Mouse (Mus musculus) hindbrain, embryonic 14.5 days (tissue): ENCODE results near the gene Cd164. TPM values are rescaled to one million over a fixed set of nuclear protein-coding genes. Genes with fewer than 3 reads are reported as not detected.

Experiments
- ATAC-seq: fragments of 200-750 bp; cut with Nextera tagmentation; 2 replicates; pipeline ENCODE4 v1.8.0; 2017; ENCODE audit warnings: moderate number of reproducible peaks, mild to moderate bottlenecking, moderate TSS enrichment, moderate library complexity; ENCODE audit not compliant: low FRiP score
- DNase-seq: peaks from one replicate; pipeline ENCODE4 v3.0.0-alpha.2; 2015; ENCODE audit warnings: low spot score
- H3K27ac ChIP-seq: fragments of 300-500 bp; sonication (generic); 2 replicates; pipeline ENCODE4 v1.5.1; 2014; ENCODE audit warnings: mild to moderate bottlenecking, moderate library complexity
- H3K27me3 ChIP-seq: fragments of 300-500 bp; sonication (generic); 2 replicates; pipeline ENCODE4 v1.6.1; 2014; ENCODE audit warnings: mild to moderate bottlenecking, low read length, mixed read lengths; ENCODE audit not compliant: control insufficient read depth, insufficient read depth
- H3K36me3 ChIP-seq: fragments of 300-500 bp; sonication (generic); replicated peaks from 2 replicates; pipeline ENCODE4 v1.6.1; 2014; ENCODE audit not compliant: control insufficient read depth, insufficient read depth
- H3K4me1 ChIP-seq: fragments of 300-500 bp; sonication (generic); replicated peaks from 2 replicates; pipeline ENCODE4 v1.6.1; 2014; ENCODE audit warnings: antibody characterized with exemption, low read length, mixed read lengths; ENCODE audit not compliant: control insufficient read depth, insufficient read depth
- H3K4me2 ChIP-seq: fragments of 300-500 bp; sonication (generic); replicated peaks from 2 replicates; pipeline ENCODE4 v1.6.1; 2014; ENCODE audit warnings: mild to moderate bottlenecking, moderate library complexity
- H3K4me3 ChIP-seq: fragments of 300-500 bp; sonication (generic); replicated peaks from 2 replicates; pipeline ENCODE4 v1.5.1; 2014; ENCODE audit warnings: mild to moderate bottlenecking, low read length
- H3K9ac ChIP-seq: fragments of 300-500 bp; sonication (generic); 2 replicates; pipeline ENCODE4 v1.6.1; 2014
- H3K9me3 ChIP-seq: fragments of 300-500 bp; sonication (generic); 2 replicates; pipeline ENCODE4 v1.6.1; 2016; ENCODE audit warnings: low read length; ENCODE audit not compliant: control insufficient read depth
- WGBS: fragments of 180-500 bp; shearing (Covaris S2); extraction: QIAGEN DNeasy Blood & Tissue Kit; methylation state at CpG from one replicate; pipeline ENCODE4 v1.1.7; 2014; 5-methylcytosine and 5-hydroxymethylcytosine counted together
- polyA plus RNA-seq: library from polyadenylated mRNA; unstranded; fragments of >200 nt; fragmentation: Nextera tagmentation; extraction: Ambion mirVana; gene quantifications from 2 replicates; pipeline ENCODE4 v1.2.1, GENCODE M21; 2014

Cd164 gene
- polyA plus RNA-seq, 1 experiment from 2014 or later: 68.4 TPM

DNA sequence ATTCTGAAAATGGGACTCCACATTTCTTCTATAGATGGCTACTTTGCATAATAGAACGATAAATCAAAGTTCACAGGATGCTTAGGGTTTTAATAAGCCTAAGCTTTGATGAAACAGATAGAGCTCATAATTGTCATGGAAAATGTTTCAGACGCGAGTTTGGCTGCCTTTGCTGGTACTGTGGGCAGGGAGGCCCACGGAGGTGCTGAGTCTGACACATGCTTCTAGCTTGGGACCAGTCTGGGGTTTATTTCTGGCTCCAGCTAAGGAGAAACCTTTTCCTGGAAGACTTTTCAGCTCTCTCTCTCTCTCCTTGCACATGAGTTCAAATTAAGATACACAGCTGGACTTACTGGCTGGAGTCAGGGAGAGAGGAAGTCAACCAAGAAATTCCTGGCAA, 53.1 kb downstream of the Cd164 start:
- no peaks in the 10 kb centered on the region for H3K36me3 ChIP-seq
- no peak for DNase-seq
- H3K4me2 ChIP-seq: no peak overlapping the region
- H3K27ac ChIP-seq: no peak overlapping the region
- H3K4me3 ChIP-seq: no peak overlapping the region
- no peaks in the 10 kb centered on the region for H3K27me3 ChIP-seq
- no peak for ATAC-seq
- WGBS: 85% methylated on average over 4 of the region's 4 CpGs
- no peaks in the 10 kb centered on the region for H3K4me1 ChIP-seq
- H3K9ac ChIP-seq: no peak overlapping the region
- H3K9me3 ChIP-seq: no peaks in the 10 kb centered on the region

DNA sequence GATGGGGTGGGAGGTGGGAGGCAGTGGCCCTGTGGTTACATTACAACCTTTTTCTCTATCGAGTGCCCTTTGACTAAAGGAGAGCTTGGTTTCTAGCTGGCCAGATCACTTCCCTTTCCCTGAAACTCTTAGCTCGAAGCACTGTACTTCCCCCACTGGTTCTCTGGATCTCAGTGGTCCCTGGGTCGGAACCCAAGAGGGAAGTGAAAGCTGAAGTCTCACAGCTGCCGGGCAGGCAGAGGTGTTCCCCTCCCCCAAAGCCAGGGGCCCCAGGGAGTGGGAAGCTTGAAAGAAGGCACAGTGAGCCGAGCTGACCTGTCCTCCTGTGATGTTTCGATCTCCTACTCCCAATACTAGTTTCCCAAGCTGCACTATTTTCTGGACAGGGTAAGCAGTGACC, 54.0 kb downstream of the Cd164 start:
- ATAC-seq: no peak
- no peak for DNase-seq
- H3K4me3 ChIP-seq: no peak overlapping the region

DNA sequence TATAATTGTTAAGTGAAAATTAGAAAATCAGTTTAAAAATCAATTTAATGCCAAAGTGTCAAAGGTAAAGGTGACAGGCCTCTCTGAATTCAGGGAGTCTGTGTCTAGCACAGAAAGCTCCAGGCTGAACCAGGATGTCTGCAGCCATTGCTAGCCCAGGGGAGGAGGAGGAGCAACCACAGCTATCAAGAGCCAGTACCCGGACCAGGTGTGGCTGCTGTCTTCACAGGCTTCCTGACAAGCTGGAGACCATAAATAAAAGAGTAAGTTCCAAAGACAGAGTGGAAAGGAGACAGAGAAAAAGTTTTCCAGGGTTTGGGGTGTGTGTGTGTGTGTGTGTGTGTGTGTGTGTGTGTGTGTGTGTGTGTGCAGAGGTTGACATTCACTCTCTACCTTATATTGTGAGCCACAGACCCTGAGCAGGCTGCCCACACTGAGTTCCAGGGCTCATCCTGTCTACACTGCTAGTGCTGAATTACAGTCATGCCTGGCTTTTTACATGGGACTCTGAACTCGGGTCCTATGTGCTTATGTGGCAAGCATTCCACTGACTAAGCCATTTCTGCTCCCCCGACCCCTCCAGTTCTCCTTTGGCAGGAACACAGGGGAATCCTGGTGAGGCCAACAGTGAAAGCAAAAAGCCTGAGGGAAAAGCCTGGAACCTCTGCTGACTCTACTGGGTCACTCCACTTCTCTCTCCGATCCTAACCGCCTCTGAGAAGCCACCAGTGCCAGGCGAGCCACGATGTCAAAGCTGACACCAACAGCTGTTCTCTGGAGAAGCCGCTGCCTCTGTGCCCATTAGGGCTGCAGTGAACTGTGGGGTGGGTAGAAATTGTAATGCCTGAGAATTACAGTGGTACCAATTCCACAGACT, 56.5 kb downstream of the Cd164 start:
- WGBS: 79% methylated on average over 8 of the region's 8 CpGs
- H3K36me3 ChIP-seq: no peaks in the 10 kb centered on the region
- H3K9ac ChIP-seq: no peak overlapping the region
- no peaks in the 10 kb centered on the region for H3K4me1 ChIP-seq
- no peaks in the 10 kb centered on the region for H3K27me3 ChIP-seq
- no peak overlapping the region for H3K27ac ChIP-seq
- no peaks in the 10 kb centered on the region for H3K9me3 ChIP-seq
- no peak for DNase-seq
- no peak overlapping the region for H3K4me3 ChIP-seq
- H3K4me2 ChIP-seq: no peak overlapping the region
- ATAC-seq: no peak

More for the DNA sequence above, 54.0 kb downstream of the Cd164 start:
- H3K27ac ChIP-seq: no peak overlapping the region
- no peaks in the 10 kb centered on the region for H3K36me3 ChIP-seq
- no peaks in the 10 kb centered on the region for H3K27me3 ChIP-seq
- whole genome bisulfite sequencing: 41% methylated on average over 6 of the region's 6 CpGs
- no peak overlapping the region for H3K9ac ChIP-seq
- H3K4me2 ChIP-seq: no peak overlapping the region
- no peaks in the 10 kb centered on the region for H3K9me3 ChIP-seq
- H3K4me1 ChIP-seq: no peaks in the 10 kb centered on the region

DNA sequence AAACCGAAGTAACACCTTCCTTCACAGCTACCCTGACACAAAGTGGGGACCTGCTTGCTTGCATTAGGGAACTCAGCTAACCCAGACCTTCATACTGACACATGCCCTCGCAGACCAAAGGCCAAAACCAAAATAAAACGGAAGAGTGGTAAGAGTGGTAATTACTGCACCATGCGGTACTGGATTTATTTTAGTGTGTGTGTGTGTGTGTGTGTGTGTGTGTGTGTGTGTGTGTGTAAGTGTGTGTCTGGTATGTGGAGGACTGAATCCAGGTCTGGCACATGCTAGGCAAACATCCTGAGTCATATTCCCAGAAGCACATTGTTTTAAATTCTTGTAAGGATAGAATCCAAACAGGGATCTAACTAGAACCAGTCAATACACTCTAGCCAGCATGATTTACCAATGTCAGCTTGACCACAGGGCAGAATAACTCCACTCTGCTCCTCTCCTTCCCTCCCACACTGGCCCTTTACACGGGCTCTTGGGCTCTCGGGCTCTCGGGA, 57.2 kb downstream of the Cd164 start:
- WGBS: 89% methylated on average over 7 of the region's 7 CpGs
- ATAC-seq: no peak
- no peak for DNase-seq

DNA sequence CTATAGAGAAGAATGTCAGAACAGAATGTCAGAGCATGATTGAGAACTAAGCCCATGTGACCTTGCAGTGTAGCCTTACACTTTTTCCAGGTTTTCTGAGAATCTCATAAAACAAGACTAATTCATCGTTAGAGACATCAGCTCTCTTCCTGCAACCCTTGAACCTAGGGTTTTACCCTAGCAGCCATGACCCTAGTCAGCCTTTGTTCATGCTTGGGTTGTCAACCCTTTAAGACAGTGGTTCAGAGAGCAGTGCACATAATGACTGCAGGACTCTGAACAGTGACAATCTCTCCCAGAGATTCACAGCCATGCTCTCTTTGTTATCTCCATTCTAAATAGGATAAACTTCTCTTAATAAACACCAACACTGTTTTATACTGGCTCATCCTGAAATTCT, 59.3 kb downstream of the Cd164 start:
- Histone ChIP-seq H3K4me3 (no peak overlapping the region), H3K4me2 (no peak overlapping the region), H3K27ac (no peak overlapping the region), H3K36me3 (no peaks in the 10 kb centered on the region), H3K27me3 (no peaks in the 10 kb centered on the region), H3K9ac (no peak overlapping the region), H3K4me1 (no peaks in the 10 kb centered on the region), H3K9me3 (no peaks in the 10 kb centered on the region)
- ATAC-seq (no peak), DNase-seq (no peak)
- 71% methylated on average over 1 of the region's 1 CpGs for WGBS

More for the DNA sequence above, 57.2 kb downstream of the Cd164 start:
- Histone ChIP-seq H3K9me3 (no peaks in the 10 kb centered on the region), H3K4me1 (no peaks in the 10 kb centered on the region), H3K4me3 (no peak overlapping the region), H3K4me2 (no peak overlapping the region), H3K36me3 (no peaks in the 10 kb centered on the region), H3K27me3 (no peaks in the 10 kb centered on the region), H3K27ac (no peak overlapping the region), H3K9ac (no peak overlapping the region)

DNA sequence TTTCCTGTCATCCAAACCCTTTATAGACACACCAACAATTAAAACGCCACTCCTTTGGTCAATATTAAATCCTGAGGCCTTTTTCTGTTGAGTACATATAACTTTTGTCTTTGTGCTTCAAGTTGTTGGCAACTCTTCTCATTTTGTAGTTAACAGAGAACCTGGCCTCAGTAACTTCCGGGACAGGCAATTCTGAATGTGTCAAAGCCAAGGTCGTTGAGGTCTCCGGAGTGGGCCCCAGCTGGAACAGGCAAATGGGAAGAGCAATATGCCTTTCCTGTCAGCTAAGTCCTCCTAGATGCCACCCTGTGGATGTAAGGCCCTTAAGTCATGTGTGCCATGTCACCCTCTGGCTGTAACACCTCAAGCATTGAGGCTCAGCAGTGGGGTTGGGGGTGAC, 61.2 kb downstream of the Cd164 start:
- Histone ChIP-seq H3K4me3 (no peak overlapping the region), H3K27me3 (no peaks in the 10 kb centered on the region), H3K9me3 (no peaks in the 10 kb centered on the region), H3K36me3 (no peaks in the 10 kb centered on the region), H3K4me1 (no peaks in the 10 kb centered on the region), H3K27ac (no peak overlapping the region), H3K9ac (no peak overlapping the region), H3K4me2 (no peak overlapping the region)
- WGBS: 87% methylated on average over 4 of the region's 4 CpGs
- ATAC-seq (no peak), DNase-seq (no peak)

Other genes with a start within 250 kb of the Cd164 start
- gene Fig4, start 216.2 kb upstream of the Cd164 start, polyA plus RNA-seq: 31.8 and 36.2 TPM in 2 replicates
- gene Ak9, start 215.4 kb upstream of the Cd164 start, polyA plus RNA-seq: 0.23 and 0.37 TPM in 2 replicates
- 19.0 and 19.1 TPM in 2 replicates for gene Zbtb24, start 69.0 kb upstream of the Cd164 start, polyA plus RNA-seq
- gene Mical1, start 43.1 kb upstream of the Cd164 start, polyA plus RNA-seq: 20.6 and 22.8 TPM in 2 replicates
- gene Smpd2, start 29.0 kb upstream of the Cd164 start, polyA plus RNA-seq: 36.3 and 37.9 TPM in 2 replicates
- gene Ppil6, start 29.0 kb upstream of the Cd164 start, polyA plus RNA-seq: 2.3 and 6.1 TPM in 2 replicates
- gene Ccdc162, start 197.2 kb downstream of the Cd164 start, polyA plus RNA-seq: 1.0 and 2.7 TPM in 2 replicates